Mouse (Mus musculus) ES-E14 (cell line): ENCODE measurements around the gene Osbpl10. TPM values are rescaled to one million over a fixed set of nuclear protein-coding genes. Genes with fewer than 3 reads are reported as not detected.
A peak's percentile ranks its signal among the peaks of the same experiment; 100 is the strongest.

Experiments used
- DNase-seq: peaks from one replicate; pipeline ENCODE4 v3.0.0-alpha.2; 2013; ENCODE audit warnings: low read depth, low spot score
- H3K27ac ChIP-seq: 2 replicates; pipeline ENCODE4 v1.5.1; 2012; ENCODE audit warnings: low read depth, mild to moderate bottlenecking, low read length, moderate library complexity, mixed read lengths; ENCODE audit not compliant: poor library complexity, insufficient read depth, severe bottlenecking
- H3K36me3 ChIP-seq: 2 replicates; pipeline ENCODE4 v1.6.1; 2012; ENCODE audit warnings: mild to moderate bottlenecking, low read length, moderate library complexity, mixed read lengths; ENCODE audit not compliant: control insufficient read depth, poor library complexity, insufficient read depth, severe bottlenecking
- H3K4me1 ChIP-seq, 2 experiments: fragments of 150-350 bp in 1 of 2; sonication (generic) in 1 of 2; 2 replicates each; pipeline ENCODE4 v1.6.1; 2012; ENCODE audit warnings: low read length in 2 of 2, mild to moderate bottlenecking in 1 of 2, mixed read lengths in 1 of 2; ENCODE audit not compliant: control insufficient read depth in 2 of 2, insufficient read depth in 2 of 2, poor library complexity in 1 of 2
- H3K4me3 ChIP-seq, 2 experiments: fragments of 150-350 bp in 1 of 2; sonication (generic) in 1 of 2; 2 replicates each; pipeline ENCODE4 v1.5.1; 2012; ENCODE audit warnings: low read length in 2 of 2, low read depth in 1 of 2, mild to moderate bottlenecking in 1 of 2, mixed read lengths in 1 of 2; ENCODE audit not compliant: insufficient read depth in 1 of 2, poor library complexity in 1 of 2, severe bottlenecking in 1 of 2
- H3K9ac ChIP-seq: 2 replicates; pipeline ENCODE4 v1.6.1; 2012; ENCODE audit warnings: low read depth, mild to moderate bottlenecking, low read length, mixed read lengths; ENCODE audit not compliant: poor library complexity, insufficient read depth, severe bottlenecking
- H3K9me3 ChIP-seq: fragments of 150-350 bp; sonication (generic); 2 replicates; pipeline ENCODE4 v1.6.1; 2012; ENCODE audit warnings: low read depth, mild to moderate bottlenecking, low read length; ENCODE audit not compliant: control insufficient read depth, insufficient read depth
- CHD2 ChIP-seq: IDR thresholded peaks from 2 replicates; pipeline ENCODE4 v1.6.1; 2014; ENCODE audit warnings: mild to moderate bottlenecking, low read depth, low read length, inconsistent platforms
- HCFC1 ChIP-seq: IDR thresholded peaks from 2 replicates; pipeline ENCODE4 v1.6.1; 2012; ENCODE audit warnings: low read length, inconsistent platforms, borderline replicate concordance; ENCODE audit not compliant: insufficient read depth
- MAFK ChIP-seq: IDR thresholded peaks from 2 replicates; pipeline ENCODE4 v1.6.1; 2014; ENCODE audit warnings: mild to moderate bottlenecking, low read depth, low read length, inconsistent platforms; ENCODE audit not compliant: insufficient read depth
- ZC3H11A ChIP-seq: IDR thresholded peaks from 2 replicates; pipeline ENCODE4 v1.6.1; 2012; ENCODE audit warnings: low read depth, mild to moderate bottlenecking, inconsistent platforms, low read length, borderline replicate concordance
- ZNF384 ChIP-seq: IDR thresholded peaks from 2 replicates; pipeline ENCODE4 v1.6.1; 2012; ENCODE audit warnings: low read depth, low read length, inconsistent platforms
- in situ Hi-C, 2 experiments: fragments of 600-800 bp; cut with MboI; formaldehyde crosslinking; loops; one replicate each; pipeline ENCODE4 v1.15.1; 2025; ENCODE audit warnings: low sequenced_read_pairs in 2 of 2, inconsistent platforms in 1 of 2; ENCODE audit not compliant: unreplicated experiment in 2 of 2
- total RNA-seq: library from RNA; depleted of rRNA; stranded (reverse); fragments of 300-350 nt; gene quantifications from 2 replicates; pipeline ENCODE4 v1.2.3, GENCODE M21; 2012

Gene Osbpl10
- total RNA-seq, 1 experiment, result 15.2 TPM

DNA sequence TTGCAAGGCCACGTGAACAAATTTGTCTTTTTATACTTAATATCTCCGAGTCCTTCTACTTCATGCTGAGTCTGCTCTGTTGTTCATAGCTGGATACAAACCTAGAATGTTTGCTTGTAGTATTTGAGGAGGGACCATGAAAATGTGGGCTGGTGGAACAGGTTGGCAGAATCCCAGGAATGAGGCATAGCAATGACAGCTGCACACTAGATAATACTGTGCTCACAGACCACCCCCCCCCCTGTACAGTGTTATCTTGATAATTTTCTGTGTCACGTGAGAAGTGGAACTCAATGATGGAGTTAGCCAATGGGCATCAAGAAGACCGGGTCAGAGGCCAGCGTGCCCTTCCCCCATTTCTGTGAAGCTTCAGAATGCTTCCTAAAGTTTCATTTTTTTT is 227.8 kb downstream of the Osbpl10 start:
- Histone ChIP-seq H3K4me1 (peaks cover 2 to 9% of the 10 kb centered on the region in 2 experiments; a peak in 1 of 4 replicates), H3K27ac (no peak overlapping the region), H3K4me3 (no peak overlapping the region), H3K9me3 (no peaks in the 10 kb centered on the region), H3K36me3 (peaks cover 4% of the 10 kb centered on the region; the same call in 1 of the 2 replicates), H3K9ac (no peak overlapping the region)
- no peak for TF ChIP-seq CHD2
- TF ChIP-seq ZNF384, result no peak
- no peak for TF ChIP-seq ZC3H11A
- no peak for TF ChIP-seq HCFC1
- TF ChIP-seq MAFK, result no peak
- in situ Hi-C loops, result no loop called here
- no peak for DNase-seq

DNA sequence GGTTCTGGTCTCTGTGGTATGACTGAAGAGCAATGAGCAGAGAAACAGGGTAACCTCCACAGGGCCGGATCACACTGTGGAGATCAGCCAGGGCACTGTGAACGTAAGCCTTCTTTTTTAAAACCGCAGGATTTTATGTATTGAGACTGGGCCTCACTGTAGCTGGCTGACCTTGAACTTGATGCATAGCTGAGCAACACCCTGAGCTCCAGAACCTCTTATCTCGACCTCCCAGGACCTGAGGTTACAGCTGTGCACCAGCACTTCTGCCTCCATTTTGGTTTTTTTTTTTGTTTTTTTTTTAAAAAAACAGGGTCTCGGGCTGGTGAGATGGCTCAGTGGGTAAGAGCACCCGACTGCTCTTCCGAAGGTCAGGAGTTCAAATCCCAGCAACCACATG is 231.4 kb downstream of the Osbpl10 start:
- TF ChIP-seq ZNF384 (no peak), CHD2 (no peak), ZC3H11A (no peak), HCFC1 (no peak), MAFK (no peak)

DNA sequence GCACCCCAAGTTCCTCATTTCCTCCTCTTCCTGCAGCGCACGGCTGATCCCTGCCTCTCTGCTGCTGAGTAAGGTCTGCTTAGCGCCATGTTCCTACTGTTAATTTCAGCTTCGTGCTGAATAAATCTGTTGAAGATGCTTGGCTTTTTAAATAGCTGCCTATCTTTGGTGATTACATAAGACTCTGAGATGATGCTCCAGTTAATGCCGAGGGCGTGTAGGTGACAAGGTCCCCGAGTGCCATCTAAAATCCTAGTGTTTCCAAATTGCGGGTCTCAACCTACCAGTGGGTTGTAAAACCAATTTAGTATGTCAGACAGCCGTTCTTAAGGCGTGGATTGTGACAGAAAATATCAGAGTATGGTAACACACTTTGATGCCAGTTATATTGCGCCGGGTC is 232.2 kb downstream of the Osbpl10 start:
- Histone ChIP-seq H3K27ac (no peak overlapping the region), H3K9me3 (no peaks in the 10 kb centered on the region), H3K4me1 (peaks cover 8 to 28% of the 10 kb centered on the region in 2 experiments; a peak in 3 of 4 replicates), H3K36me3 (peaks cover 4% of the 10 kb centered on the region; the same call in 1 of the 2 replicates), H3K4me3 (no peak overlapping the region), H3K9ac (no peak overlapping the region)
- DNase-seq, result no peak
- no peak for TF ChIP-seq HCFC1
- TF ChIP-seq CHD2, result no peak
- no peak for TF ChIP-seq MAFK
- TF ChIP-seq ZC3H11A, result no peak
- no peak for TF ChIP-seq ZNF384
- in situ Hi-C loops, result no loop called here

More for the DNA sequence above, 231.4 kb downstream of the Osbpl10 start:
- Histone ChIP-seq H3K9me3 (no peaks in the 10 kb centered on the region), H3K4me3 (no peak overlapping the region), H3K9ac (no peak overlapping the region), H3K36me3 (peaks cover 4% of the 10 kb centered on the region; the same call in 1 of the 2 replicates), H3K4me1 (peaks cover 8 to 22% of the 10 kb centered on the region in 2 experiments; a peak in 3 of 4 replicates), H3K27ac (no peak overlapping the region)
- DNase-seq, result no peak
- in situ Hi-C loops, result no loop called here

DNA sequence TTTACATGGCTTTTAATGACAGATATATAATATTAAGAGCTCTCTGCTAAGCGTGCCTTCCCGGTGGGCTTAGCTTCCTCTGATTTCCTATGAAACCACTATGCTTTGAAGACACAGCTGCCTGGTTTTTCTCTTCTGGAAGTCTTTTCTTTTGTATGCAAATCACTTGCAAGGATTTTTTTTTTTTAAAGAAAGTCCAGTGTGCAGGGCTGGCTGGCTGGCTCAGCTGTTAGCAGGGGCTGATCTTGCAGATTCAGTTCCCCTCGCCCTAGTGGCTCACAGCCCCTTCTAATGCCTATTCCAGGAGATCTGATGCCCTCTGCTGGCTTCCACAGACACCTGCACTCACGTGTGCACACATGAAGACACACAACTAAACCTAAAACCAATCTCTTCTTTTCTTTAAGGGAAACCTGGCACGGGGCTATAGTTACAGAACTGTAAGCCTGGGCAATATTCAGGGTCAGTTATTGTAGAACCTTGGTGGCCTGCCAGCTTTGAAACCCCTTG is 235.4 kb downstream of the Osbpl10 start:
- DNase-seq, result no peak
- in situ Hi-C loops, result no loop called here
- TF ChIP-seq ZNF384, result peak; percentile 83
- TF ChIP-seq ZC3H11A, result no peak

More for the DNA sequence above, 235.4 kb downstream of the Osbpl10 start:
- Histone ChIP-seq H3K36me3 (no peaks in the 10 kb centered on the region), H3K27ac (no peak overlapping the region), H3K9me3 (no peaks in the 10 kb centered on the region), H3K4me1 (peaks cover 9 to 32% of the 10 kb centered on the region in 2 experiments), H3K4me3 (no peak overlapping the region), H3K9ac (no peak overlapping the region)
